Mouse (Mus musculus): ENCODE results near the gene Galnt18.

DNA sequence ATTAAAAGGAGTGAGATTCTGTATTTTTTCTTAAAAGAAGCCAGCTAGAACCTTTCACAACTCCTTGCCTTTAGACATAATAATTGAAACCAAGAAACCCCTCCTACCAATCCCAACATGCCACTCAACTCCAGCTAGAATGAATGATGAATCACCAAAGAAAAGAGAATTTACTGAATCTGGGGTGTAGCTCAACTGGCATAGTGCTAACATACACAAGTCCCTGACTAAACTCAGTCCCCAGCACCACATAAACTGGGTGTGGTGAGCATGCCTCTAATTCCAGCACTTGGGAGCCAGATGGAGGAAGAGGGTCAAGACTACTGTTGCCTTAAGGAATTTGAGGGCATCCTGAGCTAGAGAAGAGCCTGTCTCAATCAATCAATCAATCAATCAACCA is 83.6 kb downstream of the Galnt18 start:
- TF ChIP-seq CTCF (IDR thresholded peaks at IDR 0.05; ENCODE audit: extremely low read depth, insufficient read length, insufficient replicate concordance, low read depth, low read length) (no peak), POLR2A (IDR thresholded peaks at IDR 0.05; ENCODE audit: low read depth, low read length) (no peak)

Measured in small intestine, adult 2 months (tissue).